Mouse (Mus musculus) forebrain, embryonic 15.5 days (tissue): Measurements from ENCODE around the gene 4930579G24Rik. TPM values are rescaled to one million over a fixed set of nuclear protein-coding genes. Genes with fewer than 3 reads are reported as not detected.

Experiments used
- ATAC-seq: fragments of 200-750 bp; cut with Nextera tagmentation; replicated peaks from 2 replicates; pipeline ENCODE4 v1.8.0; 2017; ENCODE audit warnings: mild to moderate bottlenecking, moderate TSS enrichment, moderate library complexity
- H3K27ac ChIP-seq: fragments of 300-500 bp; sonication (generic); replicated peaks from 2 replicates; pipeline ENCODE4 v1.5.1; 2015; ENCODE audit warnings: mild to moderate bottlenecking, inconsistent platforms
- H3K27me3 ChIP-seq: fragments of 300-500 bp; sonication (generic); 2 replicates; pipeline ENCODE4 v1.6.1; 2015; ENCODE audit warnings: inconsistent platforms
- H3K36me3 ChIP-seq: fragments of 300-500 bp; sonication (generic); 2 replicates; pipeline ENCODE4 v1.6.1; 2015; ENCODE audit warnings: mild to moderate bottlenecking, inconsistent platforms
- H3K4me1 ChIP-seq: fragments of 300-500 bp; sonication (generic); 2 replicates; pipeline ENCODE4 v1.6.1; 2015; ENCODE audit warnings: inconsistent platforms
- H3K4me2 ChIP-seq: fragments of 300-500 bp; sonication (generic); replicated peaks from 2 replicates; pipeline ENCODE4 v1.6.1; 2015; ENCODE audit warnings: mild to moderate bottlenecking, inconsistent platforms
- H3K4me3 ChIP-seq: fragments of 300-500 bp; sonication (generic); 2 replicates; pipeline ENCODE4 v1.5.1; 2015; ENCODE audit warnings: mild to moderate bottlenecking, inconsistent platforms
- H3K9ac ChIP-seq: fragments of 300-500 bp; sonication (generic); replicated peaks from 2 replicates; pipeline ENCODE4 v1.6.1; 2015; ENCODE audit warnings: mild to moderate bottlenecking, inconsistent platforms
- H3K9me3 ChIP-seq: fragments of 300-500 bp; sonication (generic); 2 replicates; pipeline ENCODE4 v1.6.1; 2016; ENCODE audit warnings: inconsistent platforms
- WGBS: fragments of 180-500 bp; shearing (Covaris S2); methylation state at CpG from one replicate; pipeline ENCODE4 v1.1.7; 2015; ENCODE audit warnings: mixed read lengths; 5-methylcytosine and 5-hydroxymethylcytosine counted together
- polyA plus RNA-seq: library from polyadenylated mRNA; unstranded; fragments of >200 nt; fragmentation: Nextera tagmentation; extraction: Ambion mirVana; gene quantifications from 2 replicates; pipeline ENCODE4 v1.2.1, GENCODE M21; 2015

The 4930579G24Rik gene
- 9.6 and 11.1 TPM in 2 replicates for polyA plus RNA-seq

GRCm38 (mm10) chr3:79628561-79629415, at the start of gene 4930579G24Rik:
Gene 4930579G24Rik, plus strand, starts transcription at chr3:79629079.
- Histone ChIP-seq H3K4me1 (peaks cover 18% of the 10 kb centered on the region), H3K36me3 (peaks cover 22% of the 10 kb centered on the region), H3K27ac (peak within 1 kb of the TSS; percentile 84), H3K4me2 (peak within 1 kb of the TSS; percentile 84), H3K4me3 (peak within 1 kb of the TSS; percentile 64), H3K9ac (peak within 1 kb of the TSS; percentile 69), H3K27me3 (no peaks in the 10 kb centered on the region), H3K9me3 (no peaks in the 10 kb centered on the region)
- WGBS: under 1% methylated on average over 60 of the region's 60 CpGs
- ATAC-seq: peak; percentile 99

DNA sequence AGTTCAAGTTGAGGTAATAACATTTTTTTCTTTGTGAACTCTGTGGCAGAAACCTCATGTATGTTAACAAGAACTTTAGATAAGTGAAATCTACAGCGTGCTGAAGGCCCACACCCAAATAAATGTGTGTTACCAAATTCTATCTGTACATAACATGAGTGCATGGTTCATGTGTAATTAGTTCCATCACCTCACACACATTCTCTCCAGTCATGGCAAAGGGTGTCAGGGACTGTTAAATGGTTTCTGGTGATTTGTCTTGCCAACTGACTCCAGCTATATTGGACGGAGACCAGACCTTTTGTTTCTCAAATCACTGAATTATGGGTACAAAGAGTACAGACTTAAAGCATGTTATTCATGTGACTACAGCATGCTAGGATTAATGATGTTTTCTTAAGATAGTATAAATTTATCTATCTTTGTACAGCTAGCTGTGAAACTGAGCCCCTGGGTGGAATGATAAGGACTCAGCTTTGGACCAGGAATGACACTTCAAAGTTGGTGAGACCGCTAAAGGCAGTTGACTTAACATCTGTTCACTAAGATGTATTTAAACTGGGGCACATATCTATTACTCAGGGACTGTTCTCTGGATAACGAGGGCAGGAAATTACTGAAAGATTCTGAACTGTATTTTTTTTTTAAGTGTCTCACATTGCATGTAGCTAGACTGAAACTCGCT, 48.8 kb upstream of the 4930579G24Rik start:
- H3K4me1 ChIP-seq: peaks cover 11% of the 10 kb centered on the region
- H3K4me2 ChIP-seq: no peak overlapping the region
- 78% methylated on average over 5 of the region's 5 CpGs for WGBS
- H3K36me3 ChIP-seq: no peaks in the 10 kb centered on the region
- H3K4me3 ChIP-seq: no peak overlapping the region
- no peak for ATAC-seq
- H3K9me3 ChIP-seq: no peaks in the 10 kb centered on the region
- no peak overlapping the region for H3K9ac ChIP-seq
- no peak overlapping the region for H3K27ac ChIP-seq
- no peaks in the 10 kb centered on the region for H3K27me3 ChIP-seq

DNA sequence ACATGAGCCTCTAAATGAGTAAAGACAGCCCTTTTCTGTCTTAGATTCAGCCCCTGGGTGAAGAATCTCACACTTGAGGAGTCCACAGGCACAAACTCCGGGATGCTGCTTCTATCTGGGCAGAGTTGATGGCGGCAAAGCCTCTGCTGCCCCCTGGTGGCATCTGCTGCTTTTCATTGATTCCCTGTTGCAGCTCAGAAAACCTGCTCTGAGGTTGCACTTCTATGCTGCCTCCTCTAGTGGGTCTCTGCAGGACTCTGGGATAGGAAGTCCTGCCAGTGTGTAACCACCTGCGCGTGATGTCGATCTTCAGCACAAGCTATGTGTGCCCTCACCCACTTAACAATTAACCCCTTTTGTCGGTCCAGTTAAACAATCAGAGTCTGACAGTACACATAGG, 42.1 kb upstream of the 4930579G24Rik start:
- Histone ChIP-seq H3K36me3 (no peaks in the 10 kb centered on the region), H3K27me3 (no peaks in the 10 kb centered on the region), H3K4me2 (no peak overlapping the region), H3K4me1 (peaks cover 5% of the 10 kb centered on the region), H3K9ac (no peak overlapping the region), H3K27ac (no peak overlapping the region), H3K4me3 (no peak overlapping the region), H3K9me3 (no peaks in the 10 kb centered on the region)
- WGBS: 4% methylated on average over 6 of the region's 6 CpGs
- peak; percentile 81 for ATAC-seq

- Histone ChIP-seq H3K4me3 (no peak overlapping the region), H3K27ac (no peak overlapping the region), H3K4me1 (peaks cover 18% of the 10 kb centered on the region), H3K9ac (no peak overlapping the region), H3K27me3 (no peaks in the 10 kb centered on the region), H3K36me3 (peaks cover 7% of the 10 kb centered on the region), H3K4me2 (no peak overlapping the region), H3K9me3 (no peaks in the 10 kb centered on the region)
- no peak for ATAC-seq
- WGBS: 85% methylated on average over 2 of the region's 2 CpGs
Observed at GRCm38 (mm10) chr3:79589671-79590070, 39.2 kb upstream of the 4930579G24Rik start.

DNA sequence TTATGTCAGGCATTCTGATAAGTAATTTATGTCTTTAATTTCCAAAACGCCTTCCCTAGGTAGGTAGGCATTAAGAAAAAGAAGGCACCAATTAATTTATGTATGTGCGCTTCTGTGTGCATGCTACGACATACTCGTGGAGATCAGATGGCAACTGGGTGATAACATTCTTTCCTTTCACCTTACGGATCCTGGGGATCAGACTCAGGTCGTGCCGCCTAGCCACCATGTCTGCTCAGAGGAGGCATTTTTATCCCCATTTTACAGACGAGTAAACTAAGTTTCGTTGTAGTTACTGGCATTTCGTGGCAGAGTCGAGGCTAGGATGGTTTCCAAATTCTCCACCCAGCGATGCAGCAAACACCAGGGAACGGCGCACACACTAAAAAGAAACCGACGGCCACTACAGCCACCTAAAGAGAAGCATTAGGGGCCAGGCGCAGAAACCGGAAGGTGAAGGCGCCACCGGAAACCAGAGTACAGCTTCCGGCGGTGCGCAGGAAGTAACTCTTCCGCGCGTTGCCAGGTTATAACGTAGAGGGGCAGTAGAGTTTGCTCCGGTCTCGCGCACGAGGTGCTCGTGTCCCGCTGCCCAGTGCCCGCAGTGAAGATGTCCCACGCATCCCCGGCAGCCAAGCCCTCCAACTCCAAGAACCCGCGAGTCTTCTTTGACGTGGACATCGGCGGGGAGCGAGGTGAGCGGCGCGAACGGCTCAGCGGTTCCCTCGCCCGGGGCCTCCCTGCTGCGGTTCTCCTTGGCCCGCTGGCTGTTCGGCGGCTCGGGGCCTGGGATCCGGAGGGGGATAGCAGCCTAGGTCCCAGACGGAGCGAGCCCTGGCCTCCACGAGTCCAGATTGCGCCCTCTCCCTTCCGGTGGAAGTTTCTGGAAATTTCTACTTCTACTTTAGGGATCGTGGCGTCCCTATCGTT, 37.8 kb upstream of the 4930579G24Rik start, which contains the start of gene Ppid:
Gene Ppid, plus strand, starts transcription at position 480 of the 930 bp plus-strand sequence.
- Histone ChIP-seq H3K4me2 (peak within 1 kb of the TSS; percentile 61), H3K4me3 (peak within 1 kb of the TSS; percentile 78), H3K27ac (peak within 1 kb of the TSS; percentile 74), H3K9ac (peak within 1 kb of the TSS; percentile 78), H3K9me3 (no peaks in the 10 kb centered on the region), H3K27me3 (no peaks in the 10 kb centered on the region), H3K36me3 (peaks cover 20% of the 10 kb centered on the region), H3K4me1 (peaks cover 18% of the 10 kb centered on the region)
- peak; percentile 89 for ATAC-seq
- 3% methylated on average over 63 of the region's 63 CpGs for WGBS

DNA sequence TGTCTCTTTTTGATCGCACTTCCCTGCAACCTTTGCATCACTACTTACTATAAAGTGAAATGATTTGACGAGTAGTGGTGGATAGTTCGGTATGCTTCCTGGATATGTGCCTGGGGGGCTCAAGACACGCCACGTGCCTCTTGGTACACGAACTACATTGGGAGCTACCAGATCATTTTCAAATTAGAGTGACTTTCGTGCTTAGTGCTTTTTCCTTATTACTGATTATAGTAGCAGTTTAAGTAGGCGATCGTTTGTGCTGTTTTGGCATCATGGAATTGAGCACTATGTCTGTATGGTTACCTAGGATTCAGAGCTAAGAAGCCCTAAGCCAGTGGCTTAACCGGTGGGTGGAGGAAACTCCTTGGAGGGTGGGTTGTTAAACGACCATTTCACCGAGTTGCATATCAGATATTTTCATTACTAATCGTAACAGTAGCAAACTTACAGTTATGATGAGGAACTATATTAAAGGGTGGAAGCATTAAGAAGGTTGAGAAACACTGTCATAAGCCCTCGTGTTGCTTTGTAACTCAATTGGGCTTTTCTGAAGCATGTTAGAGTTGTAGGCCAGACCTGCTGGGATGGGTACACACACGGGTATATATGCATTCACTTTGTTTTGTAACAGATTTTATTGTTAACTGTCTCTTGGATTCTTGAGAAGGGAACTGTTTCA, 36.9 kb upstream of the 4930579G24Rik start:
- WGBS: 6% methylated on average over 15 of the region's 15 CpGs
- Histone ChIP-seq H3K9ac (peak overlapping the region; percentile 78), H3K36me3 (peaks cover 26% of the 10 kb centered on the region), H3K4me2 (peak overlapping the region; percentile 61), H3K9me3 (no peaks in the 10 kb centered on the region), H3K4me1 (peaks cover 18% of the 10 kb centered on the region), H3K4me3 (peak overlapping the region; percentile 78), H3K27me3 (no peaks in the 10 kb centered on the region), H3K27ac (peak overlapping the region; percentile 74; the same call in 1 of the 2 replicates)
- ATAC-seq: peak; percentile 37; the same call in 1 of the 2 replicates

DNA sequence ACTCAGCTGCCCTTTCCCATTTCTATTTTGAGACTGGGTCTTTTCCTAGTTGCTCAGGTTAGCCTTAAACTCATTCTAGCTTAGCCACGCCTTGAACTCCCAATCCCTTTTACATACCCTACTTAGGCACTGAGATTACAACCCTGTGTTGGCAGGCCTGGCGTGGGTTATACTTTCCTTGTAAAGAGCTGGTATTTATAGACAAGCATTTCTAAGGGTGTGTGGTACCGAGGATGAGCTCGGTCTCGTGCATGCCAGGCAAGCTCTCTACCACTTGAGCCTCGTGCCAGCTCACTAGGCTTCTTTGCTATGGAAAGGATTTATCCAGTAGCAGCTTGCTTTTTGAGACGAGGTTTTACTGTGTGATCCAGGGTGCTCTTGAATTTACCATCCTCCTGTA, 33.4 kb upstream of the 4930579G24Rik start:
- no peaks in the 10 kb centered on the region for H3K9me3 ChIP-seq
- H3K4me2 ChIP-seq: no peak overlapping the region
- no peak overlapping the region for H3K9ac ChIP-seq
- H3K27ac ChIP-seq: no peak overlapping the region
- ATAC-seq: no peak
- peaks cover 18% of the 10 kb centered on the region for H3K4me1 ChIP-seq
- H3K36me3 ChIP-seq: peaks cover 54% of the 10 kb centered on the region
- no peak overlapping the region for H3K4me3 ChIP-seq
- H3K27me3 ChIP-seq: no peaks in the 10 kb centered on the region
- 94% methylated on average over 7 of the region's 7 CpGs for WGBS

GRCm38 (mm10) chr3:79609886-79610285, 19.0 kb upstream of the 4930579G24Rik start:
- Histone ChIP-seq H3K4me1 (no peaks in the 10 kb centered on the region), H3K4me3 (no peak overlapping the region), H3K27me3 (no peaks in the 10 kb centered on the region), H3K27ac (no peak overlapping the region), H3K9me3 (no peaks in the 10 kb centered on the region), H3K9ac (no peak overlapping the region), H3K36me3 (peaks cover 58% of the 10 kb centered on the region), H3K4me2 (no peak overlapping the region)
- ATAC-seq: no peak
- 90% methylated on average over 2 of the region's 2 CpGs for WGBS

- Histone ChIP-seq H3K4me3 (peak overlapping the region; percentile 64), H3K9ac (peak overlapping the region; percentile 69), H3K27me3 (no peaks in the 10 kb centered on the region), H3K9me3 (no peaks in the 10 kb centered on the region), H3K36me3 (peaks cover 16% of the 10 kb centered on the region), H3K4me1 (peaks cover 18% of the 10 kb centered on the region), H3K4me2 (peak overlapping the region; percentile 84), H3K27ac (no peak overlapping the region)
- 27% methylated on average over 10 of the region's 10 CpGs for WGBS
- no peak for ATAC-seq
Observed at GRCm38 (mm10) chr3:79627484-79628181, 1.2 kb upstream of the 4930579G24Rik start.

DNA sequence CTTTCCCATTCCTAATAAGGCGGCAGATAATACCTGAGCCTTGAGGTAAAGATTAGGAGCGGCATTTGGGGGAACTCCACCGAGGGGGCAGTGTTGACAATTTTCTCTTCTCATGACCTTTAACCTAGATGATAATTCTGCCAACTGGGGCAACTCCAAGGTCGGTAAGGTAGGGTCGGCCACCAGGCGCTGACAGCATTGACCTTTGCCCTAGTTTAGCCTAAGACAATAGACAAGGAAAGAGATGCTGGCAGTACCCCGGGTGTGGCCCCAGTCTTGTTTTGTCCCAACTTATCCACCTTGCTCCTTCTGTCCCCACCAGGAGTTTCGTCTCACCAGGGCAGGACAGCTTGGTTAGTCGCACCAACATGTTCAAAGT, 708 bp upstream of the 4930579G24Rik start:
- Histone ChIP-seq H3K4me3 (peak overlapping the region; percentile 64), H3K9me3 (no peaks in the 10 kb centered on the region), H3K27ac (peak overlapping the region; percentile 82), H3K9ac (peak overlapping the region; percentile 69), H3K36me3 (peaks cover 17% of the 10 kb centered on the region), H3K4me1 (peaks cover 18% of the 10 kb centered on the region), H3K4me2 (peak overlapping the region; percentile 84), H3K27me3 (no peaks in the 10 kb centered on the region)
- 1% methylated on average over 9 of the region's 9 CpGs for WGBS
- ATAC-seq: no peak

DNA sequence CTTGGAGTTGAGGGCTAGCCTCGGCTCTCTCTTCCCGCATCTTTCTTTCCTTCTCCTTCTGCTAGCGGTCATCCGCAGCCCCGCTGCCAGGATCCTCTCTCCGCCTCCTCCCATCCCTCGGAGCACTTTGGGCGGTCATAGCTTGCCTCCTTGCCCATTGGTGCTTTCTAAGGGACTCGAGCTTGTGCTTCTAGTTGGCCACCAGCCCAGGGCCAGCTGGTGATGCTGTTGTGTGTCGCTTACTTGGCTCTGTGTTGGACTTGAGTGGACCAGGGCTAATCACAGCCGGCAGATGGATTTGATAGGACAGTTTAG, 494 bp downstream of the 4930579G24Rik start, which contains the start of gene Etfdh:
Gene Etfdh, minus strand, starts transcription at position 85 of the 315 bp plus-strand sequence.
- peak within 1 kb of the TSS; percentile 84 for H3K27ac ChIP-seq
- H3K4me1 ChIP-seq: peaks cover 18% of the 10 kb centered on the region
- under 1% methylated on average over 11 of the region's 11 CpGs for WGBS
- H3K4me2 ChIP-seq: peak within 1 kb of the TSS; percentile 84
- H3K4me3 ChIP-seq: peak within 1 kb of the TSS; percentile 64
- H3K9ac ChIP-seq: peak within 1 kb of the TSS; percentile 69
- peaks cover 23% of the 10 kb centered on the region for H3K36me3 ChIP-seq
- H3K9me3 ChIP-seq: no peaks in the 10 kb centered on the region
- peak; percentile 44 for ATAC-seq
- H3K27me3 ChIP-seq: no peaks in the 10 kb centered on the region
